Mouse (Mus musculus) C2C12 (cell line): Measurements from ENCODE around the gene Arid3c.

Experiments used
- CTCF ChIP-seq: IDR thresholded peaks from one replicate; pipeline ENCODE4 v1.5.1; 2011; ENCODE audit not compliant: control insufficient read depth, insufficient read depth, insufficient read length
- FOSL1 ChIP-seq: IDR thresholded peaks from one replicate; pipeline ENCODE4 v1.8.0; 2011; ENCODE audit warnings: mild to moderate bottlenecking, low read length; ENCODE audit not compliant: poor library complexity, insufficient read depth, severe bottlenecking
- MAX ChIP-seq: IDR thresholded peaks from one replicate; pipeline ENCODE4 v1.6.1; 2011; ENCODE audit warnings: mild to moderate bottlenecking, control low read depth
- MYOD1 ChIP-seq: IDR thresholded peaks from one replicate; pipeline ENCODE4 v1.6.1; 2011; ENCODE audit warnings: low read depth; ENCODE audit not compliant: control insufficient read depth, insufficient read length
- MYOG ChIP-seq: IDR thresholded peaks from one replicate; pipeline ENCODE4 v1.6.1; 2011; ENCODE audit not compliant: control insufficient read depth, insufficient read length; ENCODE audit errors: extremely low read depth
- USF1 ChIP-seq: IDR thresholded peaks from one replicate; pipeline ENCODE4 v1.6.1; 2011; ENCODE audit warnings: low read depth, mild to moderate bottlenecking, control low read depth, moderate library complexity

DNA sequence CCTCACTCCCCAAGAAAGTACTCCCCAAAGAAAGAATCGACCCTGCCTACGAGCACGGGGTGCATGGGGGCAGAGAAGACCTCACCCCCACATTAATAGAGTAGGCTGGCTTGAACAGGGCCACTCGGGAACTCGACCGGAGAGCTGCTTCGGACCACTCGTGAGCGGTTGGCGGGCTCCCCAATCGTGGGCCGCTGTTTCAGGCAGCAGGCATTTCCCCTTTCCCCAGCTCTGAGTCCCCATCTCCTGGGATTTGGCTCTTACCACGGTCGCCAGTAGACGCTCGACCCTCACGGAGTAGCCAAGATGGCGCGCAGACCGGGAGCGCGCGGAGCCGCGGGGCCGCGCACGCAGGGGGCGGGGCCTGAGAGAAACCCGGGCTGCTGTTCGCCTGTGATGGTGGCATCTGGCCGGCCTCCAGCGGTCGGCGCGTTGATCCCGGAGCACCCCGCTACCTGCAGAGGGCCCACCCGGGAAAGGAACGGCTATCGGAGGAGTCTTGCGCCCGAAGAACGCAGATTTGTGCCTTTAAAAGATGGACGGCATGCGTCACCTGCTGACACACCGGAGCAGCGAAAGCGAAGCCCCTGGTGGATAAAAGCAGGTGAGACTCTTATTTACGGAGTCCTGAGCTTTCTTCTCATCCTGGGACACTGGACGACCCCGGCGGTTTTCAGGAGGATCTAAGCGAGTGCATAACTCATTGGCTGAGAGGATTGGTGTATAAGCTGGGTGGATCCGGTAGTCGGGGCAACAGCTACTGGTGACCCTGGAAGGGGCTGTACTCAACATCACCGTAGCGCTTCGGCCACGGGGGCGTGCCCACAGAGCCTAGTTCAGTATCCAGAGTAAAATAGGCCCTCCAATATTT, 17.5 kb downstream of the Arid3c start, which contains the start of gene Rpp25l:
- no peak for TF ChIP-seq CTCF
- TF ChIP-seq MYOG = no peak
- no peak for TF ChIP-seq USF1
- no peak for TF ChIP-seq MAX
- TF ChIP-seq MYOD1 = no peak
- TF ChIP-seq FOSL1 = no peak
